Mouse (Mus musculus): Measurements from ENCODE around the gene Eps8l2.

DNA sequence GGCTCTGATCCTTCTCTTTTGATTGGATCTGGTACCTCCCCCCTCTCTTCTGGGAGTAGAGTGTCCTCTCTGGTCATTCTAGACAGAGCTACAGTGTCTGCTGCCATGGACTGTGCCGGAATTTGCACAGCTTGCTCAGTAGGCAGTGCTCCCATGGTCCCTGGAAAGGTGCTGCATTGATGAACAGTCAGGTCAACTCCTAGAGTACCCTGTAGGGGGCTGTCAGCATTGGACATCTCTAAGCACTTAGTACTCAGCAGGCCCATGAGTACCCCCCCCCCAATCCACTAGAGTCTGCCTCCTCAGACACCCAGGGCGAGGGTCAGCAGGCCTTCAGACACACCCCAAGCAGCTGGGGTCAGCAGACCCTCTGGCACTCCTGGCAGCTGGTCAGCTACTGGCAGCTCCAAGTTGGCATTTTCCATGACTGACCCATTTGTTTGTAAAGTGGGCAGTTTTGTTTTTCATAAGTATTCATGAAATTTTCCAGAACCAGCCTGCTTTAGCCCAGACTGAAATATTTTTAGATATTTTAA is 3.6 kb upstream of the Eps8l2 start:
- TF ChIP-seq CTCF (IDR thresholded peaks at IDR 0.05; ENCODE audit: control insufficient read depth, insufficient read depth, insufficient read length) (no peak), MAX (IDR thresholded peaks at IDR 0.05) (no peak), MYOG (IDR thresholded peaks at IDR 0.05; ENCODE audit: control insufficient read depth, extremely low read depth, insufficient read length) (no peak), USF1 (IDR thresholded peaks at IDR 0.05; ENCODE audit: low read depth) (no peak), FOSL1 (IDR thresholded peaks at IDR 0.05; ENCODE audit: insufficient read depth, low read length, poor library complexity, severe bottlenecking) (no peak), MYOD1 (IDR thresholded peaks at IDR 0.05; ENCODE audit: control insufficient read depth, insufficient read length, low read depth) (no peak), CEBPB (IDR thresholded peaks at IDR 0.05; ENCODE audit: low read depth) (no peak)

Data from C2C12 (cell line).